Mouse (Mus musculus) heart, postnatal 14 days (tissue): ENCODE measurements at regions not wholly inside any gene's neighbourhood (a gene's known extent, or its start where the extent isn't known, plus 50 kb on each side); places are given as distances from the start of the nearest gene placed in this dataset.

Experiments
- DNase-seq, 2 experiments: peaks; one replicate each; pipeline ENCODE4 v3.0.0; 2021 to 2022
- intact Hi-C: fragments of 180-260 bp; cut with DNase I; formaldehyde crosslinking; loops from one replicate; pipeline ENCODE4 v1.15.1; 2025

DNA sequence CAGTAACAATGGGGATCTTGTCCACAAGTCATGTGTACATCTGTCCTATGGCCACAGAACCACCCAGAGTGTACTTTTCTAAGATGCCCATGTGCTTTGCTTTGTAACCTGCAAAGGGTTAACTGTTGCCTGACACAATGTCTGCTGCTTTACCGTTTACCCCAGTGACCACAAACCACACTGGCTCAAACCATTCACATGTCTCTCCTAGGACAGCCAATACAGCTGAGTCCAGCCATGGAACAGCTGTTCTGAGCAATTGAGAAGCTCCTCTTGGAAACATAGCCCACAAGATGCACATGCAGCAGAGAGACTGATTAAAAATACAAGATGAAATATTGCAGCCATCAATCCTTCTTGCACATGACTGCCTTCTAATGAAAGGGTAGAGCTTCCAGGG lies 561.5 kb upstream of the Plxna2 start:
- intact Hi-C loops = no loop called here
- DNase-seq = no peak

GRCm38 (mm10) chr1:194049746-194050351 lies 568.2 kb upstream of the Plxna2 start:
- intact Hi-C loops = no loop called here
- DNase-seq = no peak

GRCm38 (mm10) chr1:194041393-194042352 lies 576.3 kb upstream of the Plxna2 start:
- intact Hi-C loops = no loop called here

GRCm38 (mm10) chr1:194038711-194039110 lies 579.3 kb upstream of the Plxna2 start:
- DNase-seq = no peak
- intact Hi-C loops = no loop called here

More at GRCm38 (mm10) chr1:194041393-194042352, 576.3 kb upstream of the Plxna2 start:
- DNase-seq = no peak

GRCm38 (mm10) chr1:194034199-194034883 lies 583.7 kb upstream of the Plxna2 start:
- no peak for DNase-seq
- intact Hi-C loops = no loop called here

- intact Hi-C loops = no loop called here
- no peak for DNase-seq
These were observed 585.4 kb upstream of the Plxna2 start for GRCm38 (mm10) chr1:194032603-194033002.

DNA sequence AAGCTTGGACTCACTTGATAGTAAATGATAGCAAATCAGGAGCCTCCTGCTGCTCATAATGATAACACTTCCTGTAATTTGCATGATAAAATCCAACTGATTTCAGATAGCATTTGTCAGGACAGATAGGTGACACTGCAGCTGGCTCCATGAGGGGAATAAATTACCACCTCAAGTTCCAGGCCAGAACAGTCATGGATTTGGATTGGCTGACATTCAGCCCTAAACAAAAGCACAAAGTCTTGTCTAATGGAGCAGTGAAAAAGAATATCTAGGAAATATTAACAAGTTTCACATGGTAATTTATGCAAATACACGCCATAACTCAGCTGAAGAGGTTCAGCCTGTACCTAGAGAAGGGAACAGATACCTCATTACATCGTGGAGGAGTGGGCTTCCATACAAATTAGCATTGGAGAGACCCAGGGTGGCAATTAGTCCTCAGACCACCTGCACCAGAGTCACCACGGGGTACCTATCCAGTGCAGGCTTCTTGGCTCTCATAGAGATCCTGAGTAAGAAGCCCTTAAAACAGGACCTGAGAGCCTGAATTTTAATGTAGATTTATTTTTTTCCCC lies 587.3 kb upstream of the Plxna2 start:
- intact Hi-C loops = no loop called here
- DNase-seq = no peak

GRCm38 (mm10) chr1:194026958-194027692 lies 590.9 kb upstream of the Plxna2 start:
- intact Hi-C loops = no loop called here
- DNase-seq = no peak

DNA sequence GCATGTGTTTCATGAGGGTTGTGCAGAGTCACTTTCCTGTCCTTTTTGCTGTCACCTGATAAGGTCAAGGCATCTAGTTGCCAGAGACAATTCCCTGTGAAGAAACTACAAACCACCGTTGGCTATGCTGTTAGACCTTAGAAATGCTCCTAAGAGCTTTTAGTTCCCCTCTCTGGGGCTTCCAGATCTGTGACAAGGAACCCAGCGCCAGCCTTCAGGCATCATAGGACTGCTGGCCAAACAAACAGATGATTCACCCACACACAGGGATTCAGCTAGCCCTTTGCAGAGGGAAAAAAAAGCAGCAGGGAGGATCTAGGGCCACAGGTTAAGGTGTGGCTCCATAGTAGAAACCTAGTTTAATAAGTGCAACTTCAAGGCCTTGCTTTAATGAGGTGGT lies 591.8 kb upstream of the Plxna2 start:
- intact Hi-C loops = no loop called here
- no peak for DNase-seq

GRCm38 (mm10) chr1:194019282-194019681 lies 598.7 kb upstream of the Plxna2 start:
- intact Hi-C loops = no loop called here

DNA sequence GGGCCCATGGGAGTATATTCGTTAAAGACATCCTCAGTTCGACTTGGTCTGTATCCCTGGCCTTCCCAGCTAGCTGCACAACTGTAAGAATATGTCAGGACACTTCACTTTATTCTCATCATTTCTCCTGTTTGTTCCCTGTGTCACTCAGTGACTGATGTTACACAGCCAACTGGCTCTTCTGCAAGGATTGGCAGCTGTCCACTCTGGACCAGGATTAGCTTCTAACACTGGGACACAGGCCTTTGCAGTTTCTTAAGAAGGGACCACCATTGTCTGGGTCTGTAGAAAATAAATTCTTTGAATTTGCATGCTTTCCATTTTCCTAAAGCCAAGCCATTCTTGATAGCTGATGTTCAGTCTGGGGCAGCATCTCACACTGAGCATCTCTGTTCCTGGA lies 622.1 kb upstream of the Camk1g start:
- intact Hi-C loops = no loop called here
- no peak for DNase-seq

More at GRCm38 (mm10) chr1:194019282-194019681, 598.7 kb upstream of the Plxna2 start:
- no peak for DNase-seq

- intact Hi-C loops = no loop called here
- no peak for DNase-seq
These were observed 620.0 kb upstream of the Camk1g start for GRCm38 (mm10) chr1:193989956-193990675.

GRCm38 (mm10) chr1:193988970-193989904 lies 619.1 kb upstream of the Camk1g start:
- DNase-seq = no peak
- intact Hi-C loops = no loop called here

DNA sequence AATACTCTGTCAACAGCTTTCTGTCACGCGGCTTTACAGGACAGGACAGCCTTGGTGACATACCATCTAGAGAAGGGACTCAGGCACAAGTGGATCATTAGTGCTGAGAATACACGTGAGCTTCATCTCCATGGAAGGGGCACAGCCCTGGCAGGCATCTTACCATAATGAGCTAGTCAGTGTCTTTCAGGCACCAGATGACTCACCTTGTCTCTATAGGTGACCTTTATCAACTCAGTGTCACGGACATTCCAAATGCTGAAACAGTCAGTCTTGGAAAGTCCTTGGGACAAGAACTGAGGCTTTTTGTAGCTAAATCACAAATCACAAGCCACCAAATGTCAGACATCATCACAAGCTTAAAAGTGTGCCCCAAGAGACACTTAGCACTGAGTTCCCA lies 610.5 kb upstream of the Camk1g start:
- no peak for DNase-seq
- intact Hi-C loops = no loop called here

DNA sequence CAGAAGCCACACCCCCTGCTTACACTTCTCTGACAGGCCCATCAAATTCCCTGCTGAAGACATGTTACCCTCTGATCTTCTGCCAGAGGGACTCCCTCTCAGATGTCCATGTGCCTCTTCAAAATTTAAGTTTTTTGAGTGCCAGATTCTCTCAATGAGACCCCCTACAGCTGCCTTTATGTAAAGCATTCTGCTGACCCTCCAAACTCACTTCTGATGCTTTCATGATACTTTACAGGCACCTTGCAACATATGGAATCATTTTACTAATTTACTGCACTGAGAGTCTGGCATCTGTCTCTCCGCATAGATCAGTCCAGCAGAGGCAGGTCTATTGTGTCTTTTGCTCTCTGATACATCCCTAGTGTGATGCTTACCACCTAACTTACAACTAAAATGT lies 601.4 kb upstream of the Camk1g start:
- no peak for DNase-seq
- intact Hi-C loops = no loop called here

DNA sequence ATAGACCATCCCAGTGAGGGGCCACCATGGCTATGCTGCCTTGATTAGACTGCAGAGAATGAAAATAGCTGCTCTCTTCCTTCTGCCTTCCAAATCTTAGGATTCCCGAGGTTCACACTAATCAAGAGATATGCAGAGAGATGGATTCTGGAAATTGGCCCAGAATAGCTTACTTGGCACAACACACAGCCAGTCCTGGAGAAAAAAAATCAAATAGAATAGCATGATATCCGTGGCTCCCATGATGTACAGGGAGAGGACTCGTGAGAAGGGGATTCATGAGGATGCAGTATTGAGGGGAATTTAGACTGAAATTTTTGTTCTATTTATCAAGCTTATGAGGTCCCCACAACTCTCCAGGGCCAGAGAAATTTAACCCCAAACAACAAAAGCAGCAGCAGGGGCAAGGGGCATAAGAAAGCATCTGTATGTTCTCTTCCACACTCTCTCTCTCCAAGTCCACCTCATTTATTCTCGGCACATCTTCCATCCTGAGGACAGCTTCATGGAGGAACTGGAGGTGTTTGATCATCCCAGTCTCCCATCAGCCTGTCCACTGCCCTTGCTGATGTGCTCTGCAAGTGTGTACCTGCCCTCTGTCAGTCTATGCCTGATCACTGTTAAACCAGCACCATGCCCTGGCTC lies 599.3 kb upstream of the Camk1g start:
- no peak for DNase-seq
- intact Hi-C loops = no loop called here

GRCm38 (mm10) chr1:193967957-193968926 lies 598.1 kb upstream of the Camk1g start:
- no peak for DNase-seq
- intact Hi-C loops = no loop called here
